Mouse (Mus musculus): Measurements from ENCODE around the gene Chl1. TPM values are rescaled to one million over a fixed set of nuclear protein-coding genes. Genes with fewer than 3 reads are reported as not detected.

The Chl1 gene
- polyA plus RNA-seq, 1 experiment, result not detected

DNA sequence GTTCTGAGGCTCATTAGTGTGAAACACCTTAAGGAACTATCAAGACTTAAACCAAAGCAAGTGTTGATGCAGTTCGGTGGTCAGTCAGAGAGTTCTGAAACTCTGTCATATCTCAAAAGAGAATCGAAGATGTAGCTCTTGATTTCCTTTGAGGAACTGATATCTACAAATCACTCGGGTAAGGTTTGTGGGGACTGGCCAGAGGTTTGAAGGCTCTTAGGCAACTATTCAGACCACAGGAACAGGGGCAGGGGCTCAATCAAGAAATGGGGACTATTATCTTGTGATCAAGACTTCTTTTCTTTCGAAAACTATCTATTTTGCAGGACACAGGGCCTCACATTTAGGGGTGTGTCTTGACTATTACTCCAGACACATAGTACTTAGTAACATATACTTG lies 39.5 kb downstream of the Chl1 start:
- H3K4me3 ChIP-seq (ENCODE audit: low read depth, low read length), result no peak overlapping the region
- no peaks in the 10 kb centered on the region for H3K27me3 ChIP-seq (ENCODE audit: control insufficient read depth, insufficient read depth, low read length, poor library complexity, severe bottlenecking)
- no peak overlapping the region for H3K9ac ChIP-seq (ENCODE audit: low read depth, poor library complexity, severe bottlenecking)
- H3K4me1 ChIP-seq (ENCODE audit: control insufficient read depth, insufficient read depth, low read length), result no peaks in the 10 kb centered on the region
- H3K36me3 ChIP-seq (ENCODE audit: control insufficient read depth, insufficient read depth, low read length, poor library complexity, severe bottlenecking), result no peaks in the 10 kb centered on the region
- H3K27ac ChIP-seq (ENCODE audit: insufficient read depth, low read length), result no peak overlapping the region
- H3K9me3 ChIP-seq (replicated peaks; ENCODE audit: control insufficient read depth, insufficient read depth, low read length, poor library complexity, severe bottlenecking), result no peaks in the 10 kb centered on the region
- no peak for TF ChIP-seq EP300 (IDR thresholded peaks at IDR 0.05; ENCODE audit: insufficient read depth, low read depth, low read length)
- no peak for TF ChIP-seq CTCF (IDR thresholded peaks at IDR 0.05; ENCODE audit: low read depth, low read length)
- TF ChIP-seq POLR2A (IDR thresholded peaks at IDR 0.05; ENCODE audit: insufficient read depth, low read length), result no peak

DNA sequence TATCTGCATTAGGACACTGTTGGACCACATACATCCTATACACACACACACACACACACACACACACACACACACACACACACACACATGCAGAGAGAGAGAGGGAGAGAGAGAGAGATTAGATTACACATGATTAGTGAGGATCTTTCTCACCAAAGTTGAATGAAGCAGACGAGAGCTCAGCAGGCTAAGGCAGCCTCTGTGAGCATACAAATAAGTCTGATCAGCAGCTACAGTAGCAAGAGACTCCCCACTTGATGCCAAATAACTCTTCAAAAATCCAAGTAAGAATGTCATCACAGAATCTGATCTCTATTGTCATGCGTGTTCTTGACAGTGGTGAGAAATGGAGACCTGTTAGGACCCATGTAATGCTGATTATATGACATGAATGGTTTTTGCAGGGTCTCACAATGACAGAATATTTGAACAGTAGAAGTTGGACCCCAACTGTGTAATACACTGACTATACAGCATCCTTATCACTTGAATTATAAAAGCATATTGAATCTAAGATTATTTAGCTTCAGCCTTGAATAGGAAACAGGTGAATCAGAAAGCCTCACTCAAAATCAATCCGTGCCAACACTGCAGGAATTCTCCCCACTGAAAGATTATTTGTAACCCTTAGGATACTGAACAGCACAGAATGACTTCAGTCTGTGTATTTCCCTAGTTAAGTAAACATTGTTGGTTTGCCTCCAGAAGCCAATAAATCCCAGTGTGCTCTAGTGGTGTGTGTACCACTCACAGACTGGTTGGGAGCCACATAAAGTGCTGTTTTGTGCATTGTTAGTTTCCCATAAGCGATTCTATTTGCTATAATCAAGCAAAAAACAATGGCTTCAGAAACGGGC lies 47.9 kb downstream of the Chl1 start:
- no peaks in the 10 kb centered on the region for H3K27me3 ChIP-seq (ENCODE audit: control insufficient read depth, insufficient read depth, low read length, poor library complexity, severe bottlenecking)
- H3K27ac ChIP-seq (ENCODE audit: insufficient read depth, low read length), result no peak overlapping the region
- H3K36me3 ChIP-seq (ENCODE audit: control insufficient read depth, insufficient read depth, low read length, poor library complexity, severe bottlenecking), result no peaks in the 10 kb centered on the region
- no peak overlapping the region for H3K9ac ChIP-seq (ENCODE audit: low read depth, poor library complexity, severe bottlenecking)
- no peaks in the 10 kb centered on the region for H3K4me1 ChIP-seq (ENCODE audit: control insufficient read depth, insufficient read depth, low read length)
- no peaks in the 10 kb centered on the region for H3K9me3 ChIP-seq (replicated peaks; ENCODE audit: control insufficient read depth, insufficient read depth, low read length, poor library complexity, severe bottlenecking)
- no peak for TF ChIP-seq CTCF (IDR thresholded peaks at IDR 0.05; ENCODE audit: low read depth, low read length)
- no peak for TF ChIP-seq EP300 (IDR thresholded peaks at IDR 0.05; ENCODE audit: insufficient read depth, low read depth, low read length)
- TF ChIP-seq POLR2A (IDR thresholded peaks at IDR 0.05; ENCODE audit: insufficient read depth, low read length), result no peak
- no peak overlapping the region for H3K4me3 ChIP-seq (ENCODE audit: low read depth, low read length)

DNA sequence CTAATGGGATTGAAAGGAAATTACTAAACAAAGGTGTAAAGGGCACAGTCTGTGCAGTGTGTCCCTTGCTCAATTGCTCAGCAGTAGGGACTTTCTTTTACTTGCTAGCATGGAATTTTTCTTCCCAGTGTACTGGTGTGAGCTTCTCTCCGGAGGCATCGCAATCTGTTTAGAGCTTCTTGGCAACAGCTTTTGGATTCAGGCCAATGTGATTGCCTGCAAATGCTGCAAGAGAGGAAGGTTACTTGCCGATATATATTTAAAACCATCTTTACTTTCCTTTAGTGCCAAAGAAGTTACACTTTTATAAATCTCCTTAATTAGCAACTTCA lies 48.5 kb downstream of the Chl1 start:
- Histone ChIP-seq H3K27me3 (ENCODE audit: control insufficient read depth, insufficient read depth, low read length, poor library complexity, severe bottlenecking) (no peaks in the 10 kb centered on the region), H3K27ac (ENCODE audit: insufficient read depth, low read length) (no peak overlapping the region), H3K9ac (ENCODE audit: low read depth, poor library complexity, severe bottlenecking) (no peak overlapping the region), H3K9me3 (replicated peaks; ENCODE audit: control insufficient read depth, insufficient read depth, low read length, poor library complexity, severe bottlenecking) (no peaks in the 10 kb centered on the region), H3K4me1 (ENCODE audit: control insufficient read depth, insufficient read depth, low read length) (no peaks in the 10 kb centered on the region), H3K36me3 (ENCODE audit: control insufficient read depth, insufficient read depth, low read length, poor library complexity, severe bottlenecking) (no peaks in the 10 kb centered on the region), H3K4me3 (ENCODE audit: low read depth, low read length) (no peak overlapping the region)
- no peak for TF ChIP-seq POLR2A (IDR thresholded peaks at IDR 0.05; ENCODE audit: insufficient read depth, low read length)
- no peak for TF ChIP-seq EP300 (IDR thresholded peaks at IDR 0.05; ENCODE audit: insufficient read depth, low read depth, low read length)
- no peak for TF ChIP-seq CTCF (IDR thresholded peaks at IDR 0.05; ENCODE audit: low read depth, low read length)

DNA sequence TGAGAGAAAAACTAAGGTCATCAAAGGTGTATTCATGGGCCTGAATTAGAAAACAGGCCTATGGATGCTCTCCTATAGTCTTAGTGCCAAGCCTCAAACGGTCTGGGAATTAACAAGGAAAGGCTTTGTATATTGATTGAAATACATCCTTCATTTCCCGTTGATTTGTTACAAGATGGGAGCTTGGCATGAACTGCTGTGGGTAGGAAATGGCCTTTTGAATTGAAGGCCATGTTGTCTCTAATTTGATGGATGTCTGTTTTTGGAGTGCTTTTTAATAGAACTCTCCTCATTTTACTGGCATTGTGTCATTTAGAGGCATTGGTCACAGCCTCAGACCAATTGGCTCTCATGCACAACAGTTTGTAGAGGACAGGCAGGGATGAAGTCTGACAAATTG lies 49.0 kb downstream of the Chl1 start:
- Histone ChIP-seq H3K9ac (ENCODE audit: low read depth, poor library complexity, severe bottlenecking) (no peak overlapping the region), H3K27ac (ENCODE audit: insufficient read depth, low read length) (no peak overlapping the region), H3K36me3 (ENCODE audit: control insufficient read depth, insufficient read depth, low read length, poor library complexity, severe bottlenecking) (no peaks in the 10 kb centered on the region), H3K9me3 (replicated peaks; ENCODE audit: control insufficient read depth, insufficient read depth, low read length, poor library complexity, severe bottlenecking) (no peaks in the 10 kb centered on the region), H3K4me1 (ENCODE audit: control insufficient read depth, insufficient read depth, low read length) (no peaks in the 10 kb centered on the region), H3K27me3 (ENCODE audit: control insufficient read depth, insufficient read depth, low read length, poor library complexity, severe bottlenecking) (no peaks in the 10 kb centered on the region), H3K4me3 (ENCODE audit: low read depth, low read length) (no peak overlapping the region)
- TF ChIP-seq EP300 (IDR thresholded peaks at IDR 0.05; ENCODE audit: insufficient read depth, low read depth, low read length) (no peak), POLR2A (IDR thresholded peaks at IDR 0.05; ENCODE audit: insufficient read depth, low read length) (no peak), CTCF (IDR thresholded peaks at IDR 0.05; ENCODE audit: low read depth, low read length) (no peak)

DNA sequence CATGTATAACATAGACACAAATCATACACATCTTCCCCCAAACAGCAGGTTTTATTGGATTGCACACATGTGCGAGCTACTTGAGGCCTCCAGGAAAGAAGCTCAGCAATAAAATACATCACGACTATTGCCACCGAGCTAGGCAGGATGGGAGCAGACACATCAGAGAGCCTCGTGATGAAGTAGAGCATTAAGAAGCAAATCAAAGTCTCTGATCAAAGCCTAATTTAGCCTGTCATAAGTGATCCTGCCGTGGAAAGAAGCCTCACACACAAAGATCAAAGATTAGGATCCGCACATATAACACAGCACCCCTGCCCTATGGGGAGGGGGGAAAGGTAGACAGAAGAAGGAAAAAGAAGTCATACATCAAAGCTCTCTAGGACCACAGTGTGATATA lies 54.4 kb downstream of the Chl1 start:
- Histone ChIP-seq H3K27me3 (ENCODE audit: control insufficient read depth, insufficient read depth, low read length, poor library complexity, severe bottlenecking) (no peaks in the 10 kb centered on the region), H3K27ac (ENCODE audit: insufficient read depth, low read length) (no peak overlapping the region), H3K4me1 (ENCODE audit: control insufficient read depth, insufficient read depth, low read length) (no peaks in the 10 kb centered on the region), H3K36me3 (ENCODE audit: control insufficient read depth, insufficient read depth, low read length, poor library complexity, severe bottlenecking) (no peaks in the 10 kb centered on the region), H3K4me3 (ENCODE audit: low read depth, low read length) (no peak overlapping the region), H3K9ac (ENCODE audit: low read depth, poor library complexity, severe bottlenecking) (no peak overlapping the region), H3K9me3 (replicated peaks; ENCODE audit: control insufficient read depth, insufficient read depth, low read length, poor library complexity, severe bottlenecking) (no peaks in the 10 kb centered on the region)
- no peak for TF ChIP-seq POLR2A (IDR thresholded peaks at IDR 0.05; ENCODE audit: insufficient read depth, low read length)
- no peak for TF ChIP-seq EP300 (IDR thresholded peaks at IDR 0.05; ENCODE audit: insufficient read depth, low read depth, low read length)
- no peak for TF ChIP-seq CTCF (IDR thresholded peaks at IDR 0.05; ENCODE audit: low read depth, low read length)

DNA sequence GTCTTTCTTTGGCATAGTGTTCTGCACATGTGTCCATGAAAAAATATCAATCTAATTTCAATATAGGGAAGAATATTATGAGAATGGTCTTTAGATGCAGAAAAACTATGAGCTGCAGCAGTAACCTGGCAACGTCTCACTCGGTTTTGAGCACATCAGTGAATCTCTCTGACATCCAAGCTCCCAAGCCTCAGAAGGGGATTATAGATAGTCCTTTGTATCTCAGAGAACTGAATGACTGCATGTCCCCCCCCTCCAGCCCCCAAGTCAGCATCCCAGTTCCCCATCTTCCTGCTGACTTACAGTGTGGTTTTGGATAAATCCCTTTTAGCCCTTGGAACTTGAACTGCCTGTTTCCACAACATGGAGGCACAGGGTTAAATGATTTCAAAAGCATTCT lies 56.9 kb downstream of the Chl1 start:
- Histone ChIP-seq H3K4me3 (ENCODE audit: low read depth, low read length) (no peak overlapping the region), H3K27ac (ENCODE audit: insufficient read depth, low read length) (no peak overlapping the region), H3K36me3 (ENCODE audit: control insufficient read depth, insufficient read depth, low read length, poor library complexity, severe bottlenecking) (no peaks in the 10 kb centered on the region)

More for the DNA sequence above, 56.9 kb downstream of the Chl1 start:
- no peaks in the 10 kb centered on the region for H3K4me1 ChIP-seq (ENCODE audit: control insufficient read depth, insufficient read depth, low read length)
- TF ChIP-seq CTCF (IDR thresholded peaks at IDR 0.05; ENCODE audit: low read depth, low read length) (no peak), EP300 (IDR thresholded peaks at IDR 0.05; ENCODE audit: insufficient read depth, low read depth, low read length) (no peak), POLR2A (IDR thresholded peaks at IDR 0.05; ENCODE audit: insufficient read depth, low read length) (no peak)
- no peaks in the 10 kb centered on the region for H3K9me3 ChIP-seq (replicated peaks; ENCODE audit: control insufficient read depth, insufficient read depth, low read length, poor library complexity, severe bottlenecking)
- no peaks in the 10 kb centered on the region for H3K27me3 ChIP-seq (ENCODE audit: control insufficient read depth, insufficient read depth, low read length, poor library complexity, severe bottlenecking)
- H3K9ac ChIP-seq (ENCODE audit: low read depth, poor library complexity, severe bottlenecking), result no peak overlapping the region

Data from ES-Bruce4 (cell line).